Mouse (Mus musculus) lung, postnatal 0 days (tissue): ENCODE data around the gene Opcml.

Experiments used
- CTCF ChIP-seq: IDR thresholded peaks from 2 replicates; pipeline ENCODE4 v1.5.1; 2016; ENCODE audit warnings: antibody characterized with exemption, mild to moderate bottlenecking
- EP300 ChIP-seq: IDR thresholded peaks from 2 replicates; pipeline ENCODE4 v1.6.1; 2016; ENCODE audit warnings: antibody characterized with exemption, mild to moderate bottlenecking, control low read depth

DNA sequence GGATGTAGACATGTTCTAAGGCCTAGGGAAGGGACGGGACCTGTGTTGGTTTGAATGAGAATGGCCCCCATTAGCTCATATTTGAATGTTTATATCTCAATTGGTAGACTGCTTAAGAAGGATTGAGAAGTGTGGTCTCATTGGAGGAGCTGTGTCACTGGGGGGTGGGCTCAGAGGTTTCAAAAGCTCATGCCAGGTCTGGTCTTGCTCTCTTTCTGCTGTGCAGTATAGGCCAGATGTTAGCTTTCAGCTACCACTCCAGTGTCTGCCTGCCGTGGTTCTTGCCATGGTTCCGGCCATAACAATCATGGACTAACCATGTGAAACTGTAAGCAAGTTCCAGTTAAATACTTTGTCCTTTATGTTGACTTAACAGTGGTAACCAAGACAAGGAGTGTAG is 11.2 kb downstream of the Opcml start:
- no peak for TF ChIP-seq CTCF
- TF ChIP-seq EP300: no peak
